Mouse (Mus musculus) right cerebral cortex, postnatal 10 days (tissue): ENCODE measurements around the gene Mfsd4b3.
"Not testable (repeated sequence)": the region's sequence is repeated elsewhere in the genome, so short reads cannot be mapped to it uniquely, and the experiment has no call there.

ENCODE experiments used
- DNase-seq, 2 experiments: peaks; one replicate each; pipeline ENCODE4 v3.0.0; 2021; ENCODE audit warnings: low spot score in 2 of 2

Mfsd4b3 gene

DNA sequence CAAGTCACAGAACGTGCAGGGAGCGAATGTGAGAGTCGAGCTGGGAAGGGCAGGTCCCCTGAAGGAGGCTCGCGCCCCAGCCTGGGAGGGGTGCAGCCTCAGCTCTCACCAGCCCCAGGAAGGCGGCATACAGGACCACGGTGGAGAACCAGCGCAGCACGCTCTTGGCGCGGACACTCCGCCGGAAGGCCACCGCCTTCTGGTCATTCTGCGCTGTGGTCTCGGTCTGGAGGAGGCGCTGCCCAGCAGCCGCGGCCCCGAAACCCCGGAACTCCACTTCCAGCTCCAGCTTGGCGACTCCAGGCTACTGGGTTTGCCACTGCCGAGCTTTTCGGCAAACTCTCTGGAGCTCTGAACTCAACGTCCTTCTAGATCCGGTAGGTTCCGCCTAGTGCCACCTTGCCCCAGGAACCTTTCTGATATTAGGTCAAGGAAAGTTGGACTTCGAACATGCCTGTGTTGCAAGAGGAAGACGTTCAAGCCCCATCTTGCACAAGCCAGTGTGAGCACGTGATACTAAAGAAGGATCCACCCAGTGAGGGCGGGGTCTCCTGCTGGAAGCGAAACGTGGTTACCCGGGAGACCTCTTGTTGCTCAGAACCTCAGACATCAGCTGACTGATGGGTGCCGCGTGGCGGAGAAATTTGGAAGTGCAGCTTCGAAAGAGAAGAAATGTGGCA is at the start of gene Mfsd4b3:
TSS of gene Mfsd4b3 (minus strand) at position 393 of the 680 bp plus-strand sequence.
- DNase-seq = peak; percentile 94 to 96

DNA sequence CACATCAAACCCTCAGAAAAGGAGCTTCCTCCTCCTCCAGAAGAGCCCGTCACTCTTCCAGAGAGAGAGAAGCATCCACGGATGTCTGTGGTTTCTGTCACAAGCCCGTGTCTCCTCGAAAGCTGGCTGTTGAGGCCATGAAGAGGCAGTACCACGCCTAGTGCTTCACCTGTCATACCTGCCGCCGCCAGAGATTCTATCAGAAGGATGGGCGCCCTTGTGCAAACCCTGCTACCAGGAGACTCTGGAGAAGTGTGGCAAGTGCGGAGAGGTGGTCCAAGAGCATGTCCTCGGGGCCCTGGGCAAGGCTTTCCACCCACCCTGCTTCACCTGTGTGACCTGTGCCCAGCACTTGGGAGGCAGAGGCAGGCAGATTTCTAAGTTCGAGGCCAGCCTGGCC is 49.6 kb upstream of the Mfsd4b3 start:
- DNase-seq = no peak

DNA sequence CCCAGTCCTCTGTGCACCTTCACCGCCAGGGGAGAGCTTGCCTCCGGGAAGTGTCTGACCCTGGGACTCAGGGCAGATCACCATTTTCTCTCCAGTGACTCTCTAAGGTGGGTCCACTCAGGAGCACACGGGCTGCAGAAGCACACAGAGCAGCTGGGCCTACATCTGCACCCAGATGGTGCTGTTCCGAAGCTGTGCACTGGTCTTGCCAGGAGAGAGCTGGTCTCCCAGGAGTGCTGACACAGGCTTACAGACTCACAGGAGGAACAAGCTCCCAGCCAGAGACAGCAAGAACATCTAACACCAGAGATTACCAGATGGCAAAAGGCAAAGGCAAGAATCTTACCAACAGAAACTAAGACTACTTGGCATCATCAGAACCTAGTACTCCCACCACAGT is 48.9 kb upstream of the Mfsd4b3 start:
- DNase-seq = not testable (repeated sequence)

DNA sequence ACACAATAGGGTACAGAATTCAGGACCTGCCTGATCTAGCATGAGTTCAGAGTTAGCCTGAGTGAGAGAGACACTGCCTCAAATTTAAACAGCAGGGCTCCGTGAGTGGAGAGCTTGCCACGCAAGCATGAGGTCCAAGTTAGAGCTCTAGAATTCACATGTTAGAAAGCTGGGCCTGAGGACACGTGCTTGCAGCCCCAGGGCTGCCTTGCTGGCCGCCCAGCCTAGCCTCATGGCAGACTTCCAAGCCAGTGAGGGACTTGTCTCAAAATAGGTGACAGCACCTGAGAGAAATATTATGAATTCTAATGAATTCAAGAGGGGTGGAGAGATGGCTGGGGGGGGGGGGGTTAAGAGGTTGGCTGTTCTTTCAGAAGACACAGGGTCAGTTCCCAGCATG is 48.0 kb upstream of the Mfsd4b3 start:
- no peak for DNase-seq

DNA sequence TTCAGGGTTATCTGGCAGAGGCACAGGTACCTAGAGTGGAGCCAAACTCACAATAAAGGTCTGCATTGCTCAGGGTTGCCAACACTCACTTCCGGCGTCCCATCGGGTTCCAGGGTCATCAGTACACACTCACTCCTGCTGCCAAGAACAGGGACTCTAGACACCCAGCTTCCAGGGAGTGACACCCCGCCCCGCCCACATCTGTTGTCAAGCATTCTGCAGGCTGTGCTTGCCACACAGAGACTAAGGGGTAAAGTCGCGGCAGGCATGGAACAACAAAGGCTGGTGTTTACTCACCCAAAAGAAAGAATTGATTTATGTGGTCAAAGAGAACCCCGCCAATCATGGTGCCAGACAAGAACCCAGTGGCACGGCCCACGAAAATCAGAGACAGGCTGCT is 47.0 kb upstream of the Mfsd4b3 start:
- DNase-seq = no peak

DNA sequence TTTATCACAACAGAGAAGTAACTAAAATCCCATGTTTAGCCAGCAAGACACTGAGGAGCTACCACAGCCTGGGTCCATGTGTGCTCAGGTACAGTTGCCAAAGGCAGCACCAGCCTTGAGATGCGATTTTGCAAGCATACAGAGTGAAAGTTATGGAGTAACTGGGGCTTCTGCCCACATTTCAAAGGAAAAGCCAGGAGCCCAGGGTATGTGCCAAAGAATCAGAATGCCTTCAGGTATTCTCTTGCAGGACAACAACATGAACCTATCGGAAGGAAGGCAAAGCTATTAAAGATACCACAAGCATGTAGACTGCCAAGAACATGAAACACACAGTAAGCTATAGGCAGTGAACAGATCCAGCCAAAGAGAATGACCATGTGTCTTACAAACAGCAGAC is 40.8 kb upstream of the Mfsd4b3 start:
- DNase-seq = no peak

DNA sequence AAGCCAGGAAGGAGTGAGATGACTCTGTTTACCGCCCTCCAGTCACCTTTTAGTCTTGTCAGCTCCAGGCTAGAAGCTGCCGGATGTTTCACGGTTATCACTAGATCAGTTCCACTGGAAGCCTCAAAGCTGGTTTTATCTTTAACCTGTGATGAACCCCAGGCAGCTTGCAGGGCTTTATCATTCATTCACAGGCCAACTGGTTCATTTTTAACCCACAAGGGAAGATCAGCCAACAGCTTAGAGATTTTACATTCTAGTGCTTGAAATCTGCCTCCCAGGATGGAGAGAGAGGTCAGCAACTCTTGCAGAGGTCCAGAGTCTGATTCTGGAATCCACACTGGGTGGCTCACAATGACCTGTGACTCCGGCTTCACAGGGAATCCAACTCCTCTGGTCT is 31.2 kb upstream of the Mfsd4b3 start:
- DNase-seq = no peak

DNA sequence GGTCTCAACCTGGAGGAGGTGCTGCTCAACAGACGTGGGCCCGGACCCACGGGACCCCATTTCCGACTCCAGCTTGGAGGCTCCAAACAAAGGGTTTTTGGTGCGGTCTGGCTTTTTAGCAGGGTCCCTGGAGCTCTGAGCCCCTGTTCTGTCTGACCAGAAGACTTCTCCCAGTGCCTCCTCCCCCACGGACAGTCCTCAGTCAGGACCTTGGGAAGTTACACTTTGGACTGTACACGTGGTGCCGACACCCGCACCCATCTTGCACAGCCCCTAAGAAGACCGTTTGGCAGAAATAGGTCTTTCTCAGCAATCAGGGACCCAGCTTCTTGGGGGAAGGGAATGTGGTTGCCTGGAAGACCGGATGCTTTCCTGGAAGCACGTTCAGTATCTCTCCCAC is 26.5 kb upstream of the Mfsd4b3 start, which contains the start of gene Mfsd4b5:
TSS of gene Mfsd4b5 (minus strand) at position 181 of the 400 bp plus-strand sequence.
- no peak for DNase-seq

DNA sequence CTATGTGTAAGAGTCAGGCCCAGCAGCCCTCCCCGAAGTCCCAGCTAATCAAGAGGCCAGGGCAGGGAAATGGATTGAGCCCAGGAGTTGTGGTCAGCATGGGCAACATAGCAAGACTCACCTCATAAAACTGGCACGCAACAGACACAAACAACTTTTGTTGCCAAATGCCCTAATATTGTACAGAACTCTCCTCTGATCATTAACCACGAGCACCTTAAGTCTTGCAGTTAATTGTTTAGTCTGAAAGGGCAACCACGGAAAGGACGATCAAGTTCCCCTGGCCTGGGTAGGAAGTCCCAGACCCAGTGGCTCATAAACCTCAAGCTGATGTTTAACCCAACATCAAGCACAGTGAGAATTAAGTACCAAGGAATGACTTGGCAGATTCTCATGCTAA is 22.7 kb upstream of the Mfsd4b3 start:
- DNase-seq = no peak

DNA sequence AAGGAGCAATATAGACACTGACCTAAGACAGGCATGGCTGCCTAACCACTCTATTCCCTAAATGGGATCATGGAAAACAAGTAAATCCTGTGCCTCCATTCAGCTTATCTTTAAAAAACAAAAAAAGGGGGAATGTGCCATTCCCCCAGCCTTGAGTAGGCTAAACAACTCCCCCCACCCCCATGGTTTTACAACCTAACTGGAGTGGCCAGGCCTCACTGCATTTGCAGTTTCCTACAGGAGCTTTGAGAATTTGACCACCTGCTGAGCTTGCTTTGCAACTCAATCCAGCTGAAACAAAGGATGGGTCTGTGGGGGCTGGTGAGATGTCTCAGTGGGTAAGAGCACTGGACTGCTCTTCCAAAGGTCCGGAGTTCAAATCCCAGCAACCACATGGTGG is 18.3 kb upstream of the Mfsd4b3 start:
- DNase-seq = no peak

DNA sequence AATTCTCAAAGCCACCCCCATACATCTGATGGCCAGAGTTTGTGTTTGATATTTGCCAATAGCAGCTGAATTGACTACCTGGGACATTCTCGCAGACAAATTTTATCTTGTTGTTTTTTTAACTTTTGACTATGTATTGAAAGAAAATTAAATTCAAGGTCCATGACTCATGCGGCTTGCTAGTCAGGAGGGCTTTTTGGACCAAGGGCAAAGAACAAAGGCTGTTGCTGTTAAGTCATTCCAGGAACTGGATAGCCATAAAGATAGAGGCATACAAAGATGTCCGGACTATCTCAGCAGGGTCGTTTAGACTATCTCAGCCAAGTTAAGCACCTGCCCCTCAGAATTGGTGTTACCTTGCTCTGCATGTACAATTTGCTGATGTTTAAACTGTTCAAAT is 17.4 kb upstream of the Mfsd4b3 start:
- DNase-seq = no peak

DNA sequence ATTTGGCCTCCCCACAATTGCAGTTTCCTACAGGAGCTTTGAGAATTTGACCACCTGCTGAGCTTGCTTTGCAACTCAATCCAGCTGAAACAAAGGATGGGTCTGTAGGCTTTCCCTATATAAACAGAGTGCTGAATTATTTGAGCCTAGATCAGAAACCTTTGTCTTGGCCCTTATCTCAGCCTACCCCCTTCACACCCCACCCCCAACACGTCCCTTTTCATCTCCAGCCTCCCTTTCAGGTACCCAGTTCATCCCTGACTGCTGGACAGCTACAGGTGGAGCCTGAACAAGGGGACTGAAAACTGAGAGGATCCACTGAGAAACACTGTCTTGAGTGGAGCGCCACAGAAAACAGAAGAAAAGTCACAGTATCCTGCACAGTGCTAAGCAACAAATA is 15.8 kb upstream of the Mfsd4b3 start:
- no peak for DNase-seq

DNA sequence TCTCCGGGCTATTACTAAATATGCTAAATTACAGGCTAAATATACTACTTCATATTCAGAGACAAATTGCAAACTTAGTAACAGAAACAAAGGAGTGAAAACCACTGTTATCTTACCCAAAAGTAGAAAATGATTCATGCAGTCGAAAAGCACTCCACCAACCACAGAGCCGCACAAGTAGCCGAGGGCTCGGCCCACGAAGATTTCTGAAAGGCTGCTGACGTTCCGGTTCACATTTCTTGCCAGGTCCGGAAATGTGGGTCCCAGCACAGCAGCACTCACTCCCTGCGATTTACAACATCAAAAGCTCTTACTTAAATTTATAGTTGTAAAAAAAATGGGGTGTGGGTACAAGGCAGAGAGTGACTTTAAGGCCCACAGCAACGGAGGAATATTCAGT is 15.0 kb upstream of the Mfsd4b3 start:
- no peak for DNase-seq

DNA sequence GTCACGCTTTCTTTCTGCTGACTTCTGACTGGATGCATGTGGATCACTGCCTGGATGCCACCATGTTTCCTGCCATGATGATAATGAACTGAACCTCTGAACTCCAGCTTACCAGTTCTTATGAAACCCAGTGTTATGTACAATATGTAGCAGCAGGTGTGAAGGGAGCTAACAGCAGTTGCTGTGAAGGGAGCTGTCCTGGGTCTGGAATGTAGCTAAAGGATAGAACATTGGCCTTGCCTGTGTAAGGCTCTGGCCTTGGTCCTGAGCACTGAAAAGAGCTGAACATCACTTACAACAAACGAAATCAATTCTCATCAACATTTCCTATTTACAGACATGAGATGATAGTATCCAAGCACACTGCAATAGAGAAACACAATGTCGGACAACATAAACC is 7.6 kb upstream of the Mfsd4b3 start:
- DNase-seq = no peak

DNA sequence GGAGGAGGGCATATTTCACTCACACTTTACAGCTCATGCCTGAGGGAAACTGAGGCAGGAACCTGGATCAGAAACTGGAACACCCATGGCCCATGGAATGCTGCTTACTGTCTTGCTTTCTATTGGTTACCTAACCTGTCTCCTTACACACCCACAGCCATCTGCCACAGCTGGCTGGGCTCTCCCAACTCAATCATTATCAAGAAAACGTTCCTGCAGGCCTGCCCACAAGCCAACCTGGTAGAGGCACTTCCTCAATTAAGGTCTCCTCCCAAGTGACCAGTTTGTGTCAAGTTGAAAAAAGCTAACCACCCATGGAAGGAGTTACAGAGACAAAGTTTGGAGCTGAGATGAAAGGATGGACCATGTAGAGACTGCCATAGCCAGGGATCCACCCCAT is 2.0 kb upstream of the Mfsd4b3 start:
- no peak for DNase-seq

DNA sequence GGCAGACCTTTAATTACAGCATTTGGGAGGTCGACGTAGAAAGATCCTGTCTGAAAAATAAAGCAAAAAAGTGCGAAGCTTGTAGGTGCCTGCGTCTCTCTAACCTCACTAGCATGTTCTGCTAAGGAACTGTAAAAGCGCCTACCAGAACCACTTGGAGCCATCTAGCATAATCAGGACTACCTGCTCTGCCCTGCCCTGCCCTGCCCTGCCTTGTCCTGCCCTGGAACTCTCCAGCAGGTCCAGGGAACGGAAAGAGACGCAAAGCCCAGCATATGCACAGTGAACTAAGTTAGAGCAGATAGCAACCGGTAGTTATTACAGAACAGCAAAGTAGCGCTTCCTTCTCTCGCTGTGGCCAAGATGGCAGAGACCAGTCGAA is 479 bp upstream of the Mfsd4b3 start:
- peak in 1 of 2 experiments; percentile 25 for DNase-seq

DNA sequence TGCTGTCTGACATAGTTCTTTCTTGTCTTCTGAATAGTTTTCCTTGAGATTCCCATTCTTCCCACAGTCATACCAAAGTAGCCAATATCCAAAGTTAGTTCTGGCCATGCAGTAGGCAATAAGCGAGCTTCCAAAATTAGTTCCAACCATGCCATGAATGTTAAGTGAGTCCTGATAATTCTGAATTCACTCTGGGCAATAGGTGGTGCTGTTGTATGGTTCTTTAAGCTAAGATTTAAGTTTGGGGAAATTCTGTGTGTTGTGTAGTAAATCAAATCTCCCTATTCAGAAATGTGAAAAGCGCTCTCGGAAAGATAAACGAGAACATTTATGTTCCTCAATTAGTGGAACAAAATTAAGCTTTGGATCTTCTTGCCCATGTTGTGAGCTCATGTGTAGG is 1.7 kb downstream of the Mfsd4b3 start:
- no peak for DNase-seq

DNA sequence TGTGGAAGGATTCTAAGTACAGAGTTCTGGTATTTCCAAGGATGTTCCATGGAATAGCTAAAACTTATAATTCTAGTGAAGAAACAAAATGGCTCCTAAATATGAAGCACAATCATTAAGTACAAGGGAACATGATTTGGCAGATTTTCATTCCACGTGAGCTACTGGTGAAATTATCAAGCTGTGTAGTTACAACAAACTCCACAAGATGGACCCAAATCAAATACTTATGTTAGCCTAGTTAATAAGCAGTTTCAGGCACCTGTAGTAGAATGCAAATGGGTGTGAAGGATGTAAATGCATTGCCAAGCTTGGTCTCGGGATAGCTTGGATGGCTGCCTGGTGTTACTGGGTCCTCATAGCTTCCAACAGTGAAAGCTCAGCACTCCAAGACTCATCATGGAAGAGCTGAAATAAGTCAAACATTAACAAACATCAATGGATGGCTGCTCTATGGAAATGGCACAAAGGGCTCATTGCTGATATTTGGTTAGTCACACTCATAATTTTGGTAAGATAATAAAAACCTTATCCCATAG is 3.5 kb downstream of the Mfsd4b3 start:
- DNase-seq = no peak

DNA sequence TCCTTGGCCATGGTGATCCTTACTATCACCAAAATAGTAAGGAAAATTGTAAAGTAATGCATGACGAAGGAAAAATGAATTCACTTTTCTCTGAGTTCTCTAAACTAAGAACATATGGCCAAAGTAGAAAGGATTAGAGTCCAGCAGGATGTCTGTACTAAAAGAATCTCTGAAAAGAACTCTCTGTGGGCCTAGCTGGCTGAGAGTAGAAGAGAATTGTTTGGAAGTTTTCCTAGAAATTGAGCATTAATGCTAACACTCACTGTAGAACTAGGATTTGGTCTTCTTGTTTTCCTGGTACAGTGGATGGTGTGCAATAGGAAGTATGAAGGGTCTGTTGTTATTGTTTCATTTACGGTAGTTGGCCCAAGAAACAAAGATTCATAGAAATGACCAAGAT is 4.8 kb downstream of the Mfsd4b3 start:
- no peak for DNase-seq

DNA sequence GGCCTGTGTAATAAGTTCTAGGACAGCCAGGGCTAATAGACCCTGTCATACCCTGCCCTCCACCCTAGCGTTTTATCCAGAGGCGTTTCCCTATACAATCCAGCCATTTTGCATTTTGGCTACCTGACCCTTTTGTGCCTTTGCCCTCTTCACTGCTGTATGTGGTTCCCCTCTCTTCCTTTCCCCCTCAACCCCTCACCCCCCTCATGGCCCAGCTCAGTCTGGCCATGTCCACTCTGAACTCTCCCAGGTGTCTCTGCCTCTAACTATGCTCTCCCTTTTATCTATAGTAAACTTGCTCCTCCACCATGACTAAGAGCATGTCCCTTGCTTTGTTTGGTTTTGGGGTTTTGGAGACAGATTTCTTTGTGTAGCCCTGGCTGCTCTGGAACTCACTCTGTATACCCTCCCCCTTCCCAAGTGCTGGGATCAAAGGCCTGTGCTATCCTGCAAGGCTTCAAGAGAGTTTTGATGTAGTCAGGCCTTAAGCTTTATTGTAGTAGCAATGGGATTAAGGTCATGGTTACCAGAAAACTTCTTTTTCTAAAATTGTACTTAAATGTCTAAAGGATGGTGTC is 10.5 kb downstream of the Mfsd4b3 start:
- DNase-seq = no peak

DNA sequence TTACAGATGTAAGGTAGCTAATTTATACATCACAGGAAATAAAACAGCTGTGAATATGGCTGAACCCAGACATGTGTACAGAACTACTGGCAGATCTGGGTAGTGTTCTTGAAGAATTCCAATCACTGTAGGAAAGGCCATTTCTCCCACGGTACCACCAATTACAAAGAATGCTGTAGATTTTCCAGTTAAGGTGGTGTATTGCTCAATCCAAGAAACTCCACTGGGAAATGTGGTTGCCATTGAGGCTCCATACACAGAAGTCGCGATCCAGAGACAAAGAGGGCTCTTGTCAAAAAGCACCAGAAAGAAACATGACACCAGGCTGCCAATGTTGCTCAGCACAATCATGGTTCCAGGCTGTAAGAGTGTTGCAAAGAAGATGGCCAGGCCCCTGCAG is 12.8 kb downstream of the Mfsd4b3 start:
- not testable (repeated sequence) for DNase-seq

DNA sequence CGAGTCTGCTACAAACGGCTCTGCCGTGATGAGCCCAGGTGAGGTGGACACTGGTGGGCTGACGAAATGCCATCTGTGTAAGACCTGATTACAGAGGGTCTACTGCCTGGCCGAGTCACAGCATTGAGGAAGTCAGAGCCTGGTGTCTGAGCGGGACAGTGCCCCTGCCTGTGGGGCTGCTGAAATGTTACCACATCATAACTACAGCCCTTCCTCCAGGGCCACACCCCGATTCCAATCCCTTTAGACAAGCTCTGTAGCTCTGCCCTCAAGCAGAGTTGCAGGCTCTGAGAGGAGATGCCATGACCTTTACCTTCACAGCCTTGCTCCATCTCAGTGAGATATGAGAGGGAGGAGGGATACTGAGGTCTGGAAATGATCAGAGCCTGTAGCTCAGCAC is 23.4 kb downstream of the Mfsd4b3 start:
- DNase-seq = no peak

DNA sequence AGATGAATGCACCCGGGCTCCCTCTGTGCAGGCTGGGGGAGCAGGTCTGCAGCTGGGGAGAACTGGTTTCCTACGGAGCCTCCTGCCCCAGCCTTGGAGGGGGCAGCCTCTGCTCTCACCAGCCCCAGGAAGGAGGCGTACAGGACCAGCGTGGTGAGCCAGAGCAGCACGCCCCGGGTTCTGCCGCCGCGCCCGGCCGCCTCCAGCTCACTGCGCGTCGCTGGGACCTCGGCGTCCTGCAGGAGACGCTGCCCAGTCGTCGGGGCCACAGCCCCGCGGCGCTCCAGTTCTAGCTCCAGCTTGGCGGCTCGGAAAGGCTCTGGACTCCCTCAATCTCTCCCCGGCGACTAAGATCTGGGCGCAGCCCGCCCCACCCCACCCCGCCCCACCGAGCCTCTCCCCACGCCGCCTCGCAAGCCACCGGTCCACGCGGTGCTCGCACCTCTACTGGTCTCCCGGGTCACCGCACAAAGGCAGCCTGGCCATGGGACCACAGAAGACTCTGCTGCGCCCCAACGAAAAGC is 33.3 kb downstream of the Mfsd4b3 start, which contains the start of gene Mfsd4b2:
TSS of gene Mfsd4b2 (minus strand) at position 308 of the 524 bp plus-strand sequence.
- no peak for DNase-seq
